Mouse (Mus musculus) CH12.LX (cell line): Measurements from ENCODE around the gene Synpo2.

ENCODE experiments used
- CTCF ChIP-seq, 2 experiments: IDR thresholded peaks in 1 of 2; conservative IDR thresholded peaks in 1 of 2; 2 replicates each; pipeline ENCODE4 v1.5.1; 2011 to 2012; ENCODE audit warnings: low read depth in 2 of 2, low read length in 2 of 2, improper control_type of control experiment in 1 of 2, inconsistent platforms in 1 of 2, mild to moderate bottlenecking in 1 of 2, moderate library complexity in 1 of 2
- E2F4 ChIP-seq: IDR thresholded peaks from 2 replicates; pipeline ENCODE4 v1.6.1; 2011; ENCODE audit warnings: low read depth, low read length, improper control_type of control experiment; ENCODE audit not compliant: insufficient replicate concordance
- ELF1 ChIP-seq: IDR thresholded peaks from 2 replicates; pipeline ENCODE4 v1.6.1; 2014; ENCODE audit warnings: low read depth, mild to moderate bottlenecking, inconsistent platforms, low read length, improper control_type of control experiment
- MAX ChIP-seq: IDR thresholded peaks from 2 replicates; pipeline ENCODE4 v1.6.1; 2011; ENCODE audit warnings: low read length, improper control_type of control experiment
- NELFE ChIP-seq: IDR thresholded peaks from 2 replicates; pipeline ENCODE4 v1.6.1; 2011; ENCODE audit warnings: low read depth, low read length, improper control_type of control experiment
- NRF1 ChIP-seq: IDR thresholded peaks from 2 replicates; pipeline ENCODE4 v1.6.1; 2014; ENCODE audit warnings: low read depth, mild to moderate bottlenecking, inconsistent platforms, low read length, improper control_type of control experiment, moderate library complexity
- ZKSCAN1 ChIP-seq: IDR thresholded peaks from 2 replicates; pipeline ENCODE4 v1.6.1; 2012; ENCODE audit warnings: low read depth, inconsistent platforms, low read length, improper control_type of control experiment, borderline replicate concordance

DNA sequence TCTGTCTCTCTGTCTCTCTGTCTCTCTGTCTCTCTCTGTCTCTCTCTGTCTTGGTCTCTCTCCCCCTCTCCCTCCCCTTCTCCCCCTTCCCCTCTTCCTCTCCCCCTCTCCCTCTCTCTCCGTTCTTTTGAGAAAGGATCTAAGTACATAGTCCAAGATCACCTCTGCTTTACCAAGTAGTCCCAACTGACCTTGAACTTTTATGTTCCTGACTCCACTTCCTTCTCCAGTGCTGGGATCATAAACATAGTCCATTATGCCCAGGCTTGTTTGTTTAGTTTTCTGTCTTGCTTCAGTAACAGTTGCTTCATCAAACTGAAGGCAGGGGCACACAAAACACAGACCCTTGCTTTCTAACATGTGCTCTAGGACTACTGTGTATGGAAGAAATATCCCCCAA lies 163.5 kb downstream of the Synpo2 start:
- TF ChIP-seq MAX (no peak), E2F4 (no peak), CTCF (conservative IDR thresholded peaks at IDR 0.05 in 1 of 2, IDR thresholded peaks at IDR 0.05 in 1 of 2; ENCODE audit: low read depth in 2 of 2, low read length in 2 of 2) (no peak), NELFE (no peak), ZKSCAN1 (no peak), ELF1 (no peak), NRF1 (no peak)
